Comparison of ENCODE assay signal across 21 mouse cellular contexts in genomic region chr13:93234267-93235039, GRCm38 (mm10). TPM values are rescaled to one million over a fixed set of nuclear protein-coding genes. Genes with fewer than 3 reads are reported as not detected.
DNase-seq lines count a peak whose midpoint lies in the region; ATAC-seq and TF ChIP-seq lines count a peak whose summit lies in the region.
"Had no signal": no experiment of that assay in that cellular context is flagged by ENCODE, and none has a peak within 500 bp of the region (broad histone marks: within the 10 kb centered on the region; RNA-seq: fewer than 3 reads in every experiment).

No protein-coding gene starts in this region.

- no peak for TF ChIP-seq CTCF in liver, postnatal 0 days (IDR thresholded peaks at IDR 0.05; ENCODE audit: low read depth)

- H3K4me1 ChIP-seq in kidney, embryonic 14.5 days (ENCODE audit: control insufficient read depth, insufficient read depth, low read length): no peaks in the 10 kb centered on the region
- H3K4me1 ChIP-seq in liver, embryonic 13.5 days (replicated peaks): peaks cover 27% of the 10 kb centered on the region
- H3K4me1 ChIP-seq in liver, embryonic 11.5 days (replicated peaks; ENCODE audit: control insufficient read depth, insufficient read depth, low read length): peaks cover 7% of the 10 kb centered on the region
- H3K4me1 ChIP-seq in liver, postnatal 0 days (ENCODE audit: insufficient read depth): peaks cover 7% of the 10 kb centered on the region
- H3K4me1 ChIP-seq: forebrain, embryonic 13.5 days had no signal

- TF ChIP-seq EP300 in liver, postnatal 0 days (IDR thresholded peaks at IDR 0.05; ENCODE audit: low read depth): no peak

- H3K4me3 ChIP-seq in kidney, embryonic 14.5 days (ENCODE audit: low read length): no peak overlapping the region
- no peak overlapping the region for H3K4me3 ChIP-seq in liver, embryonic 13.5 days (replicated peaks)
- H3K4me3 ChIP-seq in liver, embryonic 11.5 days (ENCODE audit: low read depth, low read length): no peak overlapping the region
- H3K4me3 ChIP-seq in liver, postnatal 0 days (ENCODE audit: low read depth, low read length): no peak overlapping the region
- H3K4me3 ChIP-seq: forebrain, embryonic 10.5 days; forebrain, embryonic 13.5 days had no signal

- peak; percentile 33 for DNase-seq in heart, adult 11 months
- no peak for DNase-seq in heart, postnatal 36 days
- peak; percentile 5 to 24 for DNase-seq in kidney, adult 8-10 months
- no peak for DNase-seq in liver, embryonic 13.5 days
- DNase-seq in liver, embryonic 11.5 days (ENCODE audit: low spot score): no peak
- no peak for DNase-seq in liver, postnatal 0 days
- DNase-seq in left cerebral cortex, adult 11 months (ENCODE audit: low spot score): no peak
- DNase-seq: adrenal gland, adult 8-10 months; adrenal gland, postnatal 25 days; cerebellum, adult 11-12 months; cerebellum, adult 9-10 months; cerebellum, postnatal 14 days; gastrocnemius, postnatal 10 days; gastrocnemius, postnatal 36 days had no signal

- no peaks in the 10 kb centered on the region for H3K9me3 ChIP-seq in kidney, embryonic 14.5 days (ENCODE audit: control insufficient read depth, low read length)
- no peaks in the 10 kb centered on the region for H3K9me3 ChIP-seq in liver, embryonic 13.5 days (replicated peaks)
- no peaks in the 10 kb centered on the region for H3K9me3 ChIP-seq in liver, embryonic 11.5 days (ENCODE audit: control insufficient read depth, low read length)
- no peaks in the 10 kb centered on the region for H3K9me3 ChIP-seq in liver, postnatal 0 days (ENCODE audit: low read length)
- H3K9me3 ChIP-seq: forebrain, embryonic 10.5 days; forebrain, embryonic 13.5 days had no signal

- H3K27ac ChIP-seq in kidney, embryonic 14.5 days (ENCODE audit: low read depth, low read length): no peak overlapping the region
- no peak overlapping the region for H3K27ac ChIP-seq in liver, embryonic 13.5 days
- H3K27ac ChIP-seq in liver, embryonic 11.5 days (ENCODE audit: low read depth, low read length): no peak overlapping the region
- peak overlapping the region; percentile 62; the same call in 1 of the 2 replicates for H3K27ac ChIP-seq in liver, postnatal 0 days (ENCODE audit: low read depth)
- H3K27ac ChIP-seq: forebrain, embryonic 10.5 days; forebrain, embryonic 13.5 days; hindbrain, embryonic 14.5 days had no signal

- no peak overlapping the region for H3K9ac ChIP-seq in kidney, embryonic 14.5 days (ENCODE audit: low read depth, low read length)
- H3K9ac ChIP-seq in liver, embryonic 13.5 days: no peak overlapping the region
- H3K9ac ChIP-seq in liver, embryonic 11.5 days (ENCODE audit: low read depth, low read length): no peak overlapping the region
- H3K9ac ChIP-seq in liver, postnatal 0 days (replicated peaks): no peak overlapping the region
- H3K9ac ChIP-seq: forebrain, embryonic 13.5 days; hindbrain, embryonic 14.5 days had no signal

- ATAC-seq in kidney, embryonic 14.5 days (ENCODE audit: low FRiP score, low TSS enrichment): no peak
- ATAC-seq in liver, embryonic 13.5 days (ENCODE audit: low read depth): 0 out of 2 replicates have a peak, but pooled peaks have one; percentile 8
- no peak for ATAC-seq in liver, embryonic 11.5 days (replicated peaks; ENCODE audit: low FRiP score)
- peak; percentile 81 for ATAC-seq in liver, postnatal 0 days
- ATAC-seq: activated CD4-positive, CD25-positive, alpha-beta regulatory T cell, adult 4 months; forebrain, embryonic 13.5 days; forebrain, embryonic 16.5 days had no signal

- 88% methylated on average over 4 of the region's 4 CpGs for WGBS in kidney, embryonic 14.5 days
- 69% methylated on average over 4 of the region's 4 CpGs for WGBS in liver, embryonic 13.5 days (ENCODE audit: insufficient replicate concordance)
- WGBS in liver, embryonic 11.5 days: 89% methylated on average over 4 of the region's 4 CpGs
- WGBS in liver, postnatal 0 days (ENCODE audit: insufficient replicate concordance): 60% methylated on average over 4 of the region's 4 CpGs

- no peaks in the 10 kb centered on the region for H3K36me3 ChIP-seq in kidney, embryonic 14.5 days (ENCODE audit: control insufficient read depth, insufficient read depth, low read length)
- no peaks in the 10 kb centered on the region for H3K36me3 ChIP-seq in liver, embryonic 13.5 days
- no peaks in the 10 kb centered on the region for H3K36me3 ChIP-seq in liver, embryonic 11.5 days (ENCODE audit: control insufficient read depth, insufficient read depth, low read length)
- no peaks in the 10 kb centered on the region for H3K36me3 ChIP-seq in liver, postnatal 0 days (replicated peaks; ENCODE audit: insufficient read depth, low read length)
- H3K36me3 ChIP-seq: forebrain, embryonic 10.5 days had no signal

- no peaks in the 10 kb centered on the region for H3K27me3 ChIP-seq in kidney, embryonic 14.5 days (ENCODE audit: control insufficient read depth, insufficient read depth, low read length)
- H3K27me3 ChIP-seq in liver, embryonic 13.5 days: no peaks in the 10 kb centered on the region
- no peaks in the 10 kb centered on the region for H3K27me3 ChIP-seq in liver, embryonic 11.5 days (replicated peaks; ENCODE audit: control insufficient read depth, insufficient read depth, low read length)
- no peaks in the 10 kb centered on the region for H3K27me3 ChIP-seq in liver, postnatal 0 days (ENCODE audit: insufficient read depth, low read length)
- H3K27me3 ChIP-seq: forebrain, embryonic 13.5 days had no signal

- H3K4me2 ChIP-seq in kidney, embryonic 14.5 days (replicated peaks; ENCODE audit: low read depth, low read length): no peak overlapping the region
- no peak overlapping the region for H3K4me2 ChIP-seq in liver, embryonic 13.5 days
- H3K4me2 ChIP-seq in liver, embryonic 11.5 days: no peak overlapping the region
- no peak overlapping the region for H3K4me2 ChIP-seq in liver, postnatal 0 days (ENCODE audit: low read depth, low read length)
- H3K4me2 ChIP-seq: forebrain, embryonic 13.5 days; heart, embryonic 11.5 days; hindbrain, embryonic 14.5 days had no signal

- intact Hi-C loops in heart, postnatal 36 days (cut with DNase I): loop anchor here (5.0 kb wide), 1 partner anchor 142 kb away; no protein-coding TSS in a partner anchor

RNA-seq across cellular contexts. Expression of gene Tent2, which starts 42.3 kb away (rescaled TPM):
- total RNA-seq in heart, postnatal 36 days (2021): 10 to 100 TPM; 15.3 to 15.5 TPM
- polyA plus RNA-seq in kidney, embryonic 14.5 days (2014; fragmentation: Nextera tagmentation; extraction: Ambion mirVana): 62.7 and 86.3 TPM in 2 replicates
- 32.2 and 41.0 TPM in 2 replicates for polyA plus RNA-seq in liver, embryonic 13.5 days (2015; fragmentation: Nextera tagmentation; extraction: Ambion mirVana)
- polyA plus RNA-seq in liver, embryonic 11.5 days (2014; fragmentation: Nextera tagmentation; extraction: Ambion mirVana): 65.8 and 72.2 TPM in 2 replicates
- 25.6 and 26.6 TPM in 2 replicates for polyA plus RNA-seq in liver, postnatal 0 days (2015; fragmentation: Nextera tagmentation; extraction: Ambion mirVana)

Comparison
In these comparisons a context has a peak if more than half of its experiments do, and no peak if none do; other contexts are left out.
1. DNase-seq: peak in heart, adult 11 months (single experiment) and kidney, adult 8-10 months (2 of 2); none in heart, postnatal 36 days (0 of 2), liver, embryonic 13.5 days (single experiment), liver, embryonic 11.5 days (single experiment), liver, postnatal 0 days (single experiment) and left cerebral cortex, adult 11 months (single experiment).
2. ATAC-seq: peak in liver, embryonic 13.5 days (single experiment) and liver, postnatal 0 days (single experiment); none in kidney, embryonic 14.5 days (single experiment) and liver, embryonic 11.5 days (single experiment).